Mouse (Mus musculus): Measurements from ENCODE around the gene Enc1. TPM values are rescaled to one million over a fixed set of nuclear protein-coding genes. Genes with fewer than 3 reads are reported as not detected.
"Not testable (repeated sequence)": the region's sequence is repeated elsewhere in the genome, so short reads cannot be mapped to it uniquely, and the experiment has no call there.

The Enc1 gene
- polyA plus RNA-seq, 1 experiment from 2014 or later: 18.6 TPM

GRCm38 (mm10) chr13:97259271-97259670, 18.4 kb downstream of the Enc1 start:
- Histone ChIP-seq H3K27me3 (ENCODE audit: insufficient read depth, poor library complexity, severe bottlenecking) (peaks cover 9% of the 10 kb centered on the region; the same call in 1 of the 2 replicates), H3K9me3 (no peaks in the 10 kb centered on the region), H3K27ac (peak overlapping the region; percentile 79), H3K4me3 (no peak overlapping the region), H3K36me3 (0 out of 2 replicates have a peak, but pooled peaks cover under 1% of the 10 kb centered on the region), H3K4me1 (replicated peaks) (peaks cover 76% of the 10 kb centered on the region)
- 63% methylated on average over 16 of the region's 16 CpGs for WGBS
- DNase-seq (ENCODE audit: low spot score): no peak

- DNase-seq (ENCODE audit: low spot score): no peak
- Histone ChIP-seq H3K36me3 (no peaks in the 10 kb centered on the region), H3K4me3 (no peak overlapping the region), H3K9me3 (no peaks in the 10 kb centered on the region), H3K27me3 (ENCODE audit: insufficient read depth, poor library complexity, severe bottlenecking) (peaks cover 9% of the 10 kb centered on the region; the same call in 1 of the 2 replicates), H3K4me1 (replicated peaks) (peaks cover 63% of the 10 kb centered on the region), H3K27ac (peak overlapping the region; percentile 79)
- 13% methylated on average over 8 of the region's 8 CpGs for WGBS
These were observed 19.7 kb downstream of the Enc1 start for GRCm38 (mm10) chr13:97260456-97261180.

- no peaks in the 10 kb centered on the region for H3K36me3 ChIP-seq
- no peak overlapping the region for H3K4me3 ChIP-seq
- peaks cover 53% of the 10 kb centered on the region for H3K4me1 ChIP-seq (replicated peaks)
- H3K9me3 ChIP-seq: no peaks in the 10 kb centered on the region
- DNase-seq (ENCODE audit: low spot score): no peak
- H3K27ac ChIP-seq: no peak overlapping the region; the same call in 1 of the 2 replicates
- 43% methylated on average over 8 of the region's 8 CpGs for WGBS
- peaks cover 9% of the 10 kb centered on the region; the same call in 1 of the 2 replicates for H3K27me3 ChIP-seq (ENCODE audit: insufficient read depth, poor library complexity, severe bottlenecking)
These were observed 20.6 kb downstream of the Enc1 start for GRCm38 (mm10) chr13:97261549-97261948.

GRCm38 (mm10) chr13:97262676-97263075, 21.8 kb downstream of the Enc1 start:
- H3K27ac ChIP-seq: no peak overlapping the region
- no peaks in the 10 kb centered on the region for H3K36me3 ChIP-seq
- DNase-seq (ENCODE audit: low spot score): no peak
- peaks cover 45% of the 10 kb centered on the region for H3K4me1 ChIP-seq (replicated peaks)
- no peaks in the 10 kb centered on the region for H3K9me3 ChIP-seq
- peaks cover 9% of the 10 kb centered on the region; the same call in 1 of the 2 replicates for H3K27me3 ChIP-seq (ENCODE audit: insufficient read depth, poor library complexity, severe bottlenecking)
- WGBS: 93% methylated on average over 10 of the region's 10 CpGs
- H3K4me3 ChIP-seq: no peak overlapping the region

GRCm38 (mm10) chr13:97265534-97265933, 24.6 kb downstream of the Enc1 start:
- WGBS: 87% methylated on average over 6 of the region's 6 CpGs
- H3K27ac ChIP-seq; H3K36me3 ChIP-seq; H3K4me3 ChIP-seq; DNase-seq (ENCODE audit: low spot score); H3K27me3 ChIP-seq (ENCODE audit: insufficient read depth, poor library complexity, severe bottlenecking); H3K9me3 ChIP-seq: not testable (repeated sequence)
- H3K4me1 ChIP-seq (replicated peaks): peaks cover 25% of the 10 kb centered on the region

- 0 out of 2 replicates have a peak, but pooled peaks cover 3% of the 10 kb centered on the region for H3K27me3 ChIP-seq (ENCODE audit: insufficient read depth, poor library complexity, severe bottlenecking)
- H3K4me3 ChIP-seq: no peak overlapping the region
- peaks cover 8% of the 10 kb centered on the region; the same call in 1 of the 2 replicates for H3K9me3 ChIP-seq
- WGBS: 78% methylated on average over 2 of the region's 2 CpGs
- H3K36me3 ChIP-seq: no peaks in the 10 kb centered on the region
- no peak for DNase-seq (ENCODE audit: low spot score)
- H3K4me1 ChIP-seq (replicated peaks): peaks cover 7% of the 10 kb centered on the region; the same call in 1 of the 2 replicates
- no peak overlapping the region for H3K27ac ChIP-seq
These were observed 29.8 kb downstream of the Enc1 start for GRCm38 (mm10) chr13:97270723-97271122.

- Histone ChIP-seq H3K36me3 (no peaks in the 10 kb centered on the region), H3K27ac (0 out of 2 replicates have a peak overlapping the region, but pooled peaks have one; percentile 8), H3K9me3 (peaks cover 8% of the 10 kb centered on the region; the same call in 1 of the 2 replicates), H3K4me3 (no peak overlapping the region), H3K4me1 (replicated peaks) (peaks cover 14% of the 10 kb centered on the region; the same call in 1 of the 2 replicates), H3K27me3 (ENCODE audit: insufficient read depth, poor library complexity, severe bottlenecking) (0 out of 2 replicates have a peak, but pooled peaks cover 3% of the 10 kb centered on the region)
- WGBS: 86% methylated on average over 6 of the region's 6 CpGs
- no peak for DNase-seq (ENCODE audit: low spot score)
These were observed 30.7 kb downstream of the Enc1 start for GRCm38 (mm10) chr13:97271641-97272040.

GRCm38 (mm10) chr13:97274757-97275156, 33.9 kb downstream of the Enc1 start:
- WGBS: 84% methylated on average over 3 of the region's 3 CpGs
- no peak for DNase-seq (ENCODE audit: low spot score)
- no peak overlapping the region for H3K27ac ChIP-seq
- no peaks in the 10 kb centered on the region for H3K36me3 ChIP-seq
- H3K4me3 ChIP-seq: no peak overlapping the region
- peaks cover 18% of the 10 kb centered on the region; the same call in 1 of the 2 replicates for H3K4me1 ChIP-seq (replicated peaks)
- 0 out of 2 replicates have a peak, but pooled peaks cover 7% of the 10 kb centered on the region for H3K27me3 ChIP-seq (ENCODE audit: insufficient read depth, poor library complexity, severe bottlenecking)
- no peaks in the 10 kb centered on the region for H3K9me3 ChIP-seq

DNA sequence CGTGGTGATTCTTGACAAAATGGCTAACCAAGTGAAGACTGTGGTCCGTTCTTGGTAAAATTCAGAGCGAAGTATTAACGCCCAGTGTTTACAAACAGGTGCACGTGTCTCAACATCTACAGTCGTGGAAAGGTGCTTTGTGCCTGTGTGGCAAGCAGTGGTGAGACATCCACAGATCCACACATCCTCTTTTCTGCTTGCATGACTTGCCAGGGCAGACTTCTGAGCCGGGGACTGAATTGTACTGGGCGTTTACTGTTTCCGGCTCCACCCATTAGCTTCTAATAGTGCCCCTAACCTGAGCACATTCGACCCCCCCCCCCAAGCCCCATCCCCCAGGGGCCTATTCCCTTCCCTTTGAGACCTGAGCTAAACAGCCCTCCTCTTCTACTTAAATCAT, 34.6 kb downstream of the Enc1 start:
- WGBS: 79% methylated on average over 10 of the region's 10 CpGs
- Histone ChIP-seq H3K27ac (no peak overlapping the region), H3K9me3 (no peaks in the 10 kb centered on the region), H3K27me3 (ENCODE audit: insufficient read depth, poor library complexity, severe bottlenecking) (0 out of 2 replicates have a peak, but pooled peaks cover 9% of the 10 kb centered on the region), H3K36me3 (no peaks in the 10 kb centered on the region), H3K4me1 (replicated peaks) (peaks cover 18% of the 10 kb centered on the region; the same call in 1 of the 2 replicates), H3K4me3 (no peak overlapping the region)
- DNase-seq (ENCODE audit: low spot score): no peak

- Histone ChIP-seq H3K27me3 (ENCODE audit: insufficient read depth, poor library complexity, severe bottlenecking) (peaks cover 53% of the 10 kb centered on the region), H3K27ac (peak overlapping the region; percentile 71), H3K9me3 (no peaks in the 10 kb centered on the region), H3K36me3 (no peaks in the 10 kb centered on the region), H3K4me3 (peak overlapping the region; percentile 34), H3K4me1 (replicated peaks) (peaks cover 14% of the 10 kb centered on the region)
- no peak for DNase-seq (ENCODE audit: low spot score)
- WGBS: 12% methylated on average over 26 of the region's 26 CpGs
These were observed 41.4 kb downstream of the Enc1 start for GRCm38 (mm10) chr13:97282051-97282910.

GRCm38 (mm10) chr13:97282911-97283281, 42.0 kb downstream of the Enc1 start:
- peak overlapping the region; percentile 34; the same call in 1 of the 2 replicates for H3K4me3 ChIP-seq

DNA sequence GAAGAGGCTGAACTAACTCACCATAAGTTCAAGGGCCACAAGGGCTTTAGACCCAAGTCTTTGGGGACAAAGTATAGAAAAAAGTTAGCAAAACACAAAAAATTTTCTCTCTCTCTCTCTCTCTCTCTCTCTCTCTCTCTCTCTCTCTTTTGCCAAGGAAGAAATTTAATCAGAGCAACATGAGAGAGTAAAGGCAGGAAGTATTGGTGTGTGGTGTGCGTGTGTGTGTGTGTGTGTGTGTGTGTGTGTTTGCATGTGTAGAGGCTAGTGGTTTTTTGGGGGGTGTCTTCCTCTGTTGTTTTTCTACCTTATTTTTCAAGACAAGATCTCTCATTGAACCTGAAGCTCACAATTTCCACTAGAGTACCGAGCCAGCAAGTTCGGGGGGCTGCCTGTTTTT, 46.1 kb downstream of the Enc1 start:
- no peaks in the 10 kb centered on the region for H3K36me3 ChIP-seq
- no peak overlapping the region for H3K4me3 ChIP-seq
- DNase-seq (ENCODE audit: low spot score): no peak
- peaks cover 46% of the 10 kb centered on the region for H3K27me3 ChIP-seq (ENCODE audit: insufficient read depth, poor library complexity, severe bottlenecking)
- H3K9me3 ChIP-seq: no peaks in the 10 kb centered on the region
- 89% methylated on average over 3 of the region's 3 CpGs for WGBS
- peaks cover 29% of the 10 kb centered on the region for H3K4me1 ChIP-seq (replicated peaks)
- no peak overlapping the region for H3K27ac ChIP-seq

More at GRCm38 (mm10) chr13:97282911-97283281, 42.0 kb downstream of the Enc1 start:
- DNase-seq (ENCODE audit: low spot score): no peak
- peaks cover 14% of the 10 kb centered on the region for H3K4me1 ChIP-seq (replicated peaks)
- 8% methylated on average over 9 of the region's 9 CpGs for WGBS
- peaks cover 53% of the 10 kb centered on the region for H3K27me3 ChIP-seq (ENCODE audit: insufficient read depth, poor library complexity, severe bottlenecking)
- no peaks in the 10 kb centered on the region for H3K9me3 ChIP-seq
- H3K36me3 ChIP-seq: no peaks in the 10 kb centered on the region
- H3K27ac ChIP-seq: no peak overlapping the region
